Mouse (Mus musculus) limb, embryonic 14.5 days (tissue): ENCODE measurements around the gene Sept6. TPM values are rescaled to one million over a fixed set of nuclear protein-coding genes. Genes with fewer than 3 reads are reported as not detected.
"Not testable (repeated sequence)": the region's sequence is repeated elsewhere in the genome, so short reads cannot be mapped to it uniquely, and the experiment has no call there.

Experiments used
- ATAC-seq: fragments of 200-750 bp; cut with Nextera tagmentation; 2 replicates; pipeline ENCODE4 v1.8.0; 2017; ENCODE audit warnings: low read depth, moderate number of reproducible peaks, moderate TSS enrichment; ENCODE audit not compliant: low FRiP score
- DNase-seq: peaks from one replicate; pipeline ENCODE4 v3.0.0-alpha.2; 2015; ENCODE audit warnings: low spot score
- H3K27ac ChIP-seq: fragments of 300-500 bp; sonication (generic); replicated peaks from 2 replicates; pipeline ENCODE4 v1.5.1; 2014; ENCODE audit warnings: low read depth, mild to moderate bottlenecking, low read length, moderate library complexity, mixed read lengths
- H3K27me3 ChIP-seq: fragments of 300-500 bp; sonication (generic); 2 replicates; pipeline ENCODE4 v1.6.1; 2014; ENCODE audit warnings: low read length, mixed read lengths; ENCODE audit not compliant: control insufficient read depth, insufficient read depth
- H3K36me3 ChIP-seq: fragments of 300-500 bp; sonication (generic); 2 replicates; pipeline ENCODE4 v1.6.1; 2014; ENCODE audit warnings: mild to moderate bottlenecking, low read length, moderate library complexity, mixed read lengths; ENCODE audit not compliant: control insufficient read depth, insufficient read depth
- H3K4me1 ChIP-seq: fragments of 300-500 bp; sonication (generic); 2 replicates; pipeline ENCODE4 v1.6.1; 2014; ENCODE audit warnings: antibody characterized with exemption, low read length, mixed read lengths; ENCODE audit not compliant: control insufficient read depth, insufficient read depth
- H3K4me2 ChIP-seq: fragments of 300-500 bp; sonication (generic); replicated peaks from 2 replicates; pipeline ENCODE4 v1.6.1; 2014; ENCODE audit warnings: low read depth, mild to moderate bottlenecking, low read length, moderate library complexity; ENCODE audit not compliant: severe bottlenecking
- H3K4me3 ChIP-seq: fragments of 300-500 bp; sonication (generic); replicated peaks from 2 replicates; pipeline ENCODE4 v1.5.1; 2014; ENCODE audit warnings: low read length
- H3K9ac ChIP-seq: fragments of 300-500 bp; sonication (generic); 2 replicates; pipeline ENCODE4 v1.6.1; 2014; ENCODE audit warnings: mild to moderate bottlenecking, low read depth, low read length, moderate library complexity; ENCODE audit not compliant: severe bottlenecking
- H3K9me3 ChIP-seq: fragments of 300-500 bp; sonication (generic); 2 replicates; pipeline ENCODE4 v1.6.1; 2016; ENCODE audit warnings: low read length; ENCODE audit not compliant: control insufficient read depth
- POLR2A ChIP-seq: fragments of 200-500 bp; IDR thresholded peaks from 2 replicates; pipeline ENCODE4 v1.8.0; 2012; ENCODE audit warnings: inconsistent platforms, mild to moderate bottlenecking, moderate library complexity, borderline replicate concordance; ENCODE audit not compliant: insufficient read depth, insufficient read length; ENCODE audit errors: extremely low read depth
- WGBS: fragments of 180-500 bp; shearing (Covaris S2); extraction: QIAGEN DNeasy Blood & Tissue Kit; methylation state at CpG from one replicate; pipeline ENCODE4 v1.1.7; 2014; 5-methylcytosine and 5-hydroxymethylcytosine counted together
- polyA plus RNA-seq, 2 experiments: library from polyadenylated mRNA; depleted of rRNA in 1 of 2; stranded (reverse) in 1 of 2; unstranded in 1 of 2; fragments of >200 nt; fragmentation: Nextera tagmentation in 1 of 2; extraction: Ambion mirVana in 1 of 2; gene quantifications; 2 replicates each; pipeline versions ENCODE4 v1.2.1 to v1.2.3; 2012 to 2014

Gene Sept6
- polyA plus RNA-seq, 2 experiments: 47.9 to 51.5 TPM

GRCm38 (mm10) chrX:36911343-36911742, 80.3 kb downstream of the Sept6 start:
- no peak for TF ChIP-seq POLR2A
- WGBS: 46% methylated on average over 12 of the region's 12 CpGs
- Histone ChIP-seq H3K4me1 (no peaks in the 10 kb centered on the region), H3K4me2 (no peak overlapping the region), H3K36me3 (0 out of 2 replicates have a peak, but pooled peaks cover 3% of the 10 kb centered on the region), H3K4me3 (no peak overlapping the region), H3K9me3 (no peaks in the 10 kb centered on the region), H3K27me3 (no peaks in the 10 kb centered on the region), H3K9ac (no peak overlapping the region), H3K27ac (no peak overlapping the region)
- DNase-seq (peak; percentile 42), ATAC-seq (no peak)

- H3K36me3 ChIP-seq: no peaks in the 10 kb centered on the region
- no peak overlapping the region for H3K27ac ChIP-seq
- no peak overlapping the region for H3K4me2 ChIP-seq
- no peaks in the 10 kb centered on the region for H3K27me3 ChIP-seq
- DNase-seq (no peak), ATAC-seq (no peak)
- no peak for TF ChIP-seq POLR2A
- no peaks in the 10 kb centered on the region for H3K4me1 ChIP-seq
- no peaks in the 10 kb centered on the region for H3K9me3 ChIP-seq
- H3K4me3 ChIP-seq: no peak overlapping the region
- WGBS: 37% methylated on average over 5 of the region's 5 CpGs
- H3K9ac ChIP-seq: no peak overlapping the region
Observed at GRCm38 (mm10) chrX:36906539-36906938, 85.1 kb downstream of the Sept6 start.

DNA sequence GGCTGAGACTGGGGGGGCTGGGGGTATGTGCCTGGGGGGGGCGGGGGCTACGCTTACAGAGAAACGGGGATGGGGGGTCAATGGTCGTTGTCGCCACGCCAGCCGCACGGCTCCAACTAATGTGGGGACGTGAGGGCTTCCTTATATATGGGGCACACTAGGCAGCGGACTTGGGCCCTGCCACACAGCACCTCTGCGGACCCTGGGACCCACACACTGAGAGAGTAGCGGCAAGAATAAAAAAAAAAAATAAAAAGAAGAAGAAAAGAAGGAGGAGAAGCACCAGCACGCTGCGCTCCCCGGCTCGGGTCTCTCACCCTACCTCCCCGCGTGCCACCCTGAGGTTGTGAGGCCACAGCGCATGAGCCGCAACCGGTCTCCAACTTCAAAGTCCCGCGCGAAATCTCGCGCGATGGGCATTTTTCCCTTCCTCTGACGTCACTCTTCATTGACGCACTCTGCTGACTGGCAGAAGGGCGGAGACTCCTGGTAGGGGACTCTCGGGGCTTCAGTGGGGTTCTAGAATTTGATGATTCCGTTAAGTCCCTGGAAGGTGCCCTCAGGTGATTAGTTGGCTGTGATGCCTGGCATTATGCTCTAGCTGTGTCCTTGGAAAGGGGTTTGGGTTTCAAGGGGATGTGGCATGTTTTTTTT, 88.4 kb downstream of the Sept6 start:
- Histone ChIP-seq H3K27me3 (no peaks in the 10 kb centered on the region), H3K9me3 (no peaks in the 10 kb centered on the region), H3K27ac (0 out of 2 replicates have a peak overlapping the region, but pooled peaks have one; percentile 13), H3K4me3 (peak overlapping the region; percentile 49), H3K4me1 (no peaks in the 10 kb centered on the region), H3K9ac (peak overlapping the region; percentile 65), H3K4me2 (peak overlapping the region; percentile 62), H3K36me3 (no peaks in the 10 kb centered on the region)
- TF ChIP-seq POLR2A: peak; percentile 87; the same call in 1 of the 2 replicates
- DNase-seq: peak; percentile 92
- 23% methylated on average over 30 of the region's 32 CpGs for WGBS
- peak; percentile 91 for ATAC-seq

- H3K27me3 ChIP-seq: no peaks in the 10 kb centered on the region
- H3K9ac ChIP-seq: peak within 1 kb of the TSS; percentile 65
- 0 out of 2 replicates have a peak within 1 kb of the TSS, but pooled peaks have one; percentile 13 for H3K27ac ChIP-seq
- WGBS: 19% methylated on average over 32 of the region's 47 CpGs
- ATAC-seq (peak; percentile 42), DNase-seq (no peak)
- H3K4me2 ChIP-seq: peak within 1 kb of the TSS; percentile 62
- H3K9me3 ChIP-seq: no peaks in the 10 kb centered on the region
- no peaks in the 10 kb centered on the region for H3K4me1 ChIP-seq
- no peaks in the 10 kb centered on the region for H3K36me3 ChIP-seq
- TF ChIP-seq POLR2A: no peak
- peak within 1 kb of the TSS; percentile 49 for H3K4me3 ChIP-seq
Observed at GRCm38 (mm10) chrX:36902321-36903114, 89.1 kb downstream of the Sept6 start, which contains the start of gene Nkrf. TSS of gene Nkrf (minus strand) at chrX:36902899.

- WGBS: 30% methylated on average over 3 of the region's 3 CpGs
Observed at GRCm38 (mm10) chrX:36901655-36902054, 89.9 kb downstream of the Sept6 start.

DNA sequence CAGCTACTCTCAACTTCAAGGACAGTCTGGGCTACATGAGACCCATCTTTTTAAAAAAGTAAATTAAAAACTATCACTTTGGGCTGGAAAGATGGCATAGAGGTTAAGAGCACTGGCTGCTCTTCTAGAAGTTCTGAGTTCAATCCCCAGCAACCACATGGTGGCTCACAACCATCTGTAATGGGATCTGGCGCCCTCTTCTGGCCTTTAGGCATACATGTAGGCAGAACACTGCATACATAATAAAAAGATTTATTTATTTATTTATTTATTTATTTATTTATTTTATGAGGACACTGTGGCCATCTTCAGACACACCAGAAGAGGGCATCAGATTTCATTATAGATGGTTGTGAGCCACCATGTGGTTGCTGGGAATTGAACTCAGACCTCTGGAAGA, 92.7 kb downstream of the Sept6 start:
- not testable (repeated sequence) for H3K36me3 ChIP-seq, H3K4me3 ChIP-seq, H3K27ac ChIP-seq, ATAC-seq, H3K9ac ChIP-seq, H3K27me3 ChIP-seq, H3K4me2 ChIP-seq, DNase-seq, H3K4me1 ChIP-seq, H3K9me3 ChIP-seq
- 41% methylated on average over 1 of the region's 1 CpGs for whole genome bisulfite sequencing

More at GRCm38 (mm10) chrX:36901655-36902054, 89.9 kb downstream of the Sept6 start:
- Histone ChIP-seq H3K9ac (no peak overlapping the region), H3K4me3 (peak overlapping the region; percentile 49), H3K27ac (no peak overlapping the region), H3K27me3 (no peaks in the 10 kb centered on the region), H3K4me2 (peak overlapping the region; percentile 62), H3K4me1 (no peaks in the 10 kb centered on the region), H3K9me3 (no peaks in the 10 kb centered on the region), H3K36me3 (no peaks in the 10 kb centered on the region)
- DNase-seq: no peak
- TF ChIP-seq POLR2A: no peak
- no peak for ATAC-seq
